Mouse (Mus musculus): ENCODE measurements at regions not wholly inside any gene's neighbourhood (a gene's known extent, or its start where the extent isn't known, plus 50 kb on each side); places are given as distances from the start of the nearest gene placed in this dataset.

DNA sequence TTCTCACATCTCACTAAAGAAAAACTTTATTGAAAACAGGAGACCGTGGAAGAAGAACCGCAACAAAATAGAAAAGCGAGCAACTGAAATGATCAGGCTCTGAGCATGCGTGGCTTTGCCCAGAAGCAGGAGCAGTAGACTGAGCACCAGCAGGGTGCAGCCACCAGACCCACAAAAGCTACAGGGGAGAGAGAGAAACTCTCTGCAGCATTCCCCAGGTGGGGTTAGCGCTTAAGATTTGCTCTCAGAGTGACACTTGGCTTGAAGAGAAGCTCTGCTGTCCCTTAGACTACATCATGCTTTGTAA is 218.9 kb downstream of the Lmo4 start:
- no peak for TF ChIP-seq CTCF (IDR thresholded peaks at IDR 0.05)
- TF ChIP-seq EP300 (IDR thresholded peaks at IDR 0.05), result no peak

All from lung, postnatal 0 days (tissue).